Mouse (Mus musculus) heart, embryonic 13.5 days (tissue): ENCODE results near the gene Pdcd5. TPM values are rescaled to one million over a fixed set of nuclear protein-coding genes. Genes with fewer than 3 reads are reported as not detected.

ENCODE experiments used
- ATAC-seq: fragments of 200-750 bp; cut with Nextera tagmentation; 2 replicates; pipeline ENCODE4 v1.8.0; 2017; ENCODE audit warnings: moderate TSS enrichment; ENCODE audit not compliant: insufficient number of reproducible peaks, low FRiP score, low TSS enrichment; ENCODE audit errors: extremely low read depth
- H3K27ac ChIP-seq: fragments of 300-500 bp; sonication (generic); replicated peaks from 2 replicates; pipeline ENCODE4 v1.5.1; 2015; ENCODE audit warnings: moderate library complexity, mild to moderate bottlenecking, inconsistent platforms
- H3K27me3 ChIP-seq: fragments of 300-500 bp; sonication (generic); replicated peaks from 2 replicates; pipeline ENCODE4 v1.6.1; 2015; ENCODE audit warnings: mild to moderate bottlenecking, inconsistent platforms
- H3K36me3 ChIP-seq: fragments of 300-500 bp; sonication (generic); 2 replicates; pipeline ENCODE4 v1.6.1; 2015; ENCODE audit warnings: mild to moderate bottlenecking, inconsistent platforms
- H3K4me1 ChIP-seq: fragments of 300-500 bp; sonication (generic); 2 replicates; pipeline ENCODE4 v1.6.1; 2015; ENCODE audit warnings: inconsistent platforms
- H3K4me2 ChIP-seq: fragments of 300-500 bp; sonication (generic); 2 replicates; pipeline ENCODE4 v1.6.1; 2015; ENCODE audit warnings: inconsistent platforms, mild to moderate bottlenecking, moderate library complexity
- H3K4me3 ChIP-seq: fragments of 300-500 bp; sonication (generic); 2 replicates; pipeline ENCODE4 v1.5.1; 2015; ENCODE audit warnings: moderate library complexity, mild to moderate bottlenecking, inconsistent platforms
- H3K9ac ChIP-seq: fragments of 300-500 bp; sonication (generic); 2 replicates; pipeline ENCODE4 v1.6.1; 2015; ENCODE audit warnings: inconsistent platforms, mild to moderate bottlenecking, moderate library complexity
- H3K9me3 ChIP-seq: fragments of 300-500 bp; sonication (generic); 2 replicates; pipeline ENCODE4 v1.6.1; 2016; ENCODE audit warnings: inconsistent platforms
- WGBS: fragments of 180-500 bp; shearing (Covaris S2); methylation state at CpG from one replicate; pipeline ENCODE4 v1.1.7; 2015; ENCODE audit warnings: mixed read lengths; 5-methylcytosine and 5-hydroxymethylcytosine counted together
- polyA plus RNA-seq: library from polyadenylated mRNA; unstranded; fragments of >200 nt; fragmentation: Nextera tagmentation; extraction: Ambion mirVana; gene quantifications from 2 replicates; pipeline ENCODE4 v1.2.1, GENCODE M21; 2015

Gene Pdcd5
- polyA plus RNA-seq, 1 experiment from 2014 or later: 260 TPM

GRCm38 (mm10) chr7:35636874-35637273 lies 10.4 kb downstream of the Pdcd5 start:
- WGBS: 92% methylated on average over 9 of the region's 9 CpGs
- Histone ChIP-seq H3K4me3 (no peak overlapping the region), H3K27ac (no peak overlapping the region), H3K9ac (no peak overlapping the region), H3K36me3 (peaks cover 80% of the 10 kb centered on the region), H3K9me3 (no peaks in the 10 kb centered on the region), H3K27me3 (no peaks in the 10 kb centered on the region), H3K4me1 (peaks cover 6% of the 10 kb centered on the region; the same call in 1 of the 2 replicates), H3K4me2 (no peak overlapping the region)
- no peak for ATAC-seq

GRCm38 (mm10) chr7:35636229-35636628 lies 11.1 kb downstream of the Pdcd5 start:
- H3K4me3 ChIP-seq: no peak overlapping the region
- peaks cover 80% of the 10 kb centered on the region for H3K36me3 ChIP-seq
- H3K4me1 ChIP-seq: peaks cover 6% of the 10 kb centered on the region; the same call in 1 of the 2 replicates
- no peak overlapping the region for H3K27ac ChIP-seq
- WGBS: 53% methylated on average over 6 of the region's 6 CpGs
- H3K9me3 ChIP-seq: no peaks in the 10 kb centered on the region
- no peak overlapping the region for H3K9ac ChIP-seq
- no peak for ATAC-seq
- no peak overlapping the region for H3K4me2 ChIP-seq
- H3K27me3 ChIP-seq: no peaks in the 10 kb centered on the region

GRCm38 (mm10) chr7:35628496-35628895 lies 18.8 kb downstream of the Pdcd5 start:
- no peak for ATAC-seq
- peaks cover 93% of the 10 kb centered on the region for H3K36me3 ChIP-seq
- H3K4me3 ChIP-seq: no peak overlapping the region
- no peak overlapping the region for H3K9ac ChIP-seq
- H3K4me2 ChIP-seq: no peak overlapping the region
- 69% methylated on average over 5 of the region's 5 CpGs for WGBS
- H3K27me3 ChIP-seq: no peaks in the 10 kb centered on the region
- H3K4me1 ChIP-seq: no peaks in the 10 kb centered on the region
- no peak overlapping the region for H3K27ac ChIP-seq
- H3K9me3 ChIP-seq: 0 out of 2 replicates have a peak, but pooled peaks cover 2% of the 10 kb centered on the region

GRCm38 (mm10) chr7:35627371-35627770 lies 19.9 kb downstream of the Pdcd5 start:
- 0 out of 2 replicates have a peak, but pooled peaks cover 2% of the 10 kb centered on the region for H3K9me3 ChIP-seq
- no peak overlapping the region for H3K4me2 ChIP-seq
- no peak for ATAC-seq
- no peak overlapping the region for H3K27ac ChIP-seq
- no peak overlapping the region for H3K9ac ChIP-seq
- no peaks in the 10 kb centered on the region for H3K27me3 ChIP-seq
- H3K36me3 ChIP-seq: peaks cover 93% of the 10 kb centered on the region
- no peak overlapping the region for H3K4me3 ChIP-seq
- H3K4me1 ChIP-seq: no peaks in the 10 kb centered on the region
- 92% methylated on average over 10 of the region's 10 CpGs for WGBS

- Histone ChIP-seq H3K4me2 (no peak overlapping the region), H3K9ac (no peak overlapping the region), H3K4me3 (no peak overlapping the region), H3K27me3 (no peaks in the 10 kb centered on the region), H3K27ac (no peak overlapping the region), H3K4me1 (no peaks in the 10 kb centered on the region), H3K9me3 (0 out of 2 replicates have a peak, but pooled peaks cover 2% of the 10 kb centered on the region), H3K36me3 (peaks cover 97% of the 10 kb centered on the region)
- WGBS: 92% methylated on average over 5 of the region's 5 CpGs
- no peak for ATAC-seq
Measured at GRCm38 (mm10) chr7:35626038-35626437, 21.3 kb downstream of the Pdcd5 start.

- H3K4me2 ChIP-seq: no peak overlapping the region
- H3K4me3 ChIP-seq: no peak overlapping the region
- no peaks in the 10 kb centered on the region for H3K27me3 ChIP-seq
- no peak for ATAC-seq
- no peak overlapping the region for H3K27ac ChIP-seq
- peaks cover 95% of the 10 kb centered on the region for H3K36me3 ChIP-seq
- 81% methylated on average over 10 of the region's 10 CpGs for WGBS
- no peak overlapping the region for H3K9ac ChIP-seq
- no peaks in the 10 kb centered on the region for H3K4me1 ChIP-seq
- 0 out of 2 replicates have a peak, but pooled peaks cover 2% of the 10 kb centered on the region for H3K9me3 ChIP-seq
Measured at GRCm38 (mm10) chr7:35622626-35623025, 24.7 kb downstream of the Pdcd5 start.

GRCm38 (mm10) chr7:35617513-35617912 lies 29.8 kb downstream of the Pdcd5 start:
- no peaks in the 10 kb centered on the region for H3K27me3 ChIP-seq
- no peak overlapping the region for H3K4me3 ChIP-seq
- H3K27ac ChIP-seq: no peak overlapping the region
- no peak for ATAC-seq
- 76% methylated on average over 4 of the region's 4 CpGs for WGBS
- H3K4me1 ChIP-seq: no peaks in the 10 kb centered on the region
- peaks cover 95% of the 10 kb centered on the region for H3K36me3 ChIP-seq
- no peaks in the 10 kb centered on the region for H3K9me3 ChIP-seq
- no peak overlapping the region for H3K9ac ChIP-seq
- H3K4me2 ChIP-seq: no peak overlapping the region

- Histone ChIP-seq H3K9ac (no peak overlapping the region), H3K27me3 (no peaks in the 10 kb centered on the region), H3K4me2 (no peak overlapping the region), H3K4me1 (no peaks in the 10 kb centered on the region), H3K9me3 (no peaks in the 10 kb centered on the region), H3K4me3 (no peak overlapping the region), H3K27ac (no peak overlapping the region), H3K36me3 (peaks cover 98% of the 10 kb centered on the region)
- ATAC-seq: no peak
- 92% methylated on average over 10 of the region's 10 CpGs for WGBS
Measured at GRCm38 (mm10) chr7:35609245-35609644, 38.1 kb downstream of the Pdcd5 start.

GRCm38 (mm10) chr7:35606816-35607215 lies 40.5 kb downstream of the Pdcd5 start:
- H3K4me2 ChIP-seq: no peak overlapping the region
- peaks cover 98% of the 10 kb centered on the region for H3K36me3 ChIP-seq
- no peaks in the 10 kb centered on the region for H3K27me3 ChIP-seq

GRCm38 (mm10) chr7:35602766-35603165 lies 44.6 kb downstream of the Pdcd5 start:
- Histone ChIP-seq H3K4me3 (no peak overlapping the region), H3K4me2 (no peak overlapping the region), H3K9me3 (no peaks in the 10 kb centered on the region), H3K36me3 (peaks cover 87% of the 10 kb centered on the region), H3K27ac (no peak overlapping the region), H3K27me3 (no peaks in the 10 kb centered on the region), H3K9ac (no peak overlapping the region), H3K4me1 (0 out of 2 replicates have a peak, but pooled peaks cover 3% of the 10 kb centered on the region)
- 88% methylated on average over 5 of the region's 5 CpGs for WGBS
- no peak for ATAC-seq

More at GRCm38 (mm10) chr7:35606816-35607215, 40.5 kb downstream of the Pdcd5 start:
- WGBS: 87% methylated on average over 10 of the region's 10 CpGs
- Histone ChIP-seq H3K9me3 (no peaks in the 10 kb centered on the region), H3K4me3 (no peak overlapping the region), H3K9ac (no peak overlapping the region), H3K27ac (no peak overlapping the region), H3K4me1 (no peaks in the 10 kb centered on the region)
- no peak for ATAC-seq

GRCm38 (mm10) chr7:35601106-35601505 lies 46.2 kb downstream of the Pdcd5 start:
- no peak for ATAC-seq
- H3K9ac ChIP-seq: no peak overlapping the region
- no peaks in the 10 kb centered on the region for H3K27me3 ChIP-seq
- H3K27ac ChIP-seq: no peak overlapping the region
- WGBS: 64% methylated on average over 6 of the region's 6 CpGs
- no peaks in the 10 kb centered on the region for H3K9me3 ChIP-seq
- H3K36me3 ChIP-seq: peaks cover 81% of the 10 kb centered on the region
- H3K4me1 ChIP-seq: 0 out of 2 replicates have a peak, but pooled peaks cover 3% of the 10 kb centered on the region
- H3K4me3 ChIP-seq: no peak overlapping the region
- H3K4me2 ChIP-seq: no peak overlapping the region

- no peak overlapping the region for H3K4me3 ChIP-seq
- H3K9ac ChIP-seq: no peak overlapping the region
- H3K4me2 ChIP-seq: no peak overlapping the region
- 81% methylated on average over 10 of the region's 10 CpGs for WGBS
- no peaks in the 10 kb centered on the region for H3K27me3 ChIP-seq
- 0 out of 2 replicates have a peak, but pooled peaks cover 3% of the 10 kb centered on the region for H3K4me1 ChIP-seq
- no peaks in the 10 kb centered on the region for H3K9me3 ChIP-seq
- H3K36me3 ChIP-seq: peaks cover 81% of the 10 kb centered on the region
- no peak overlapping the region for H3K27ac ChIP-seq
- no peak for ATAC-seq
Measured at GRCm38 (mm10) chr7:35600031-35600430, 47.3 kb downstream of the Pdcd5 start.
